Mouse (Mus musculus): ENCODE results near the gene Akap4.

Akap4 gene

DNA sequence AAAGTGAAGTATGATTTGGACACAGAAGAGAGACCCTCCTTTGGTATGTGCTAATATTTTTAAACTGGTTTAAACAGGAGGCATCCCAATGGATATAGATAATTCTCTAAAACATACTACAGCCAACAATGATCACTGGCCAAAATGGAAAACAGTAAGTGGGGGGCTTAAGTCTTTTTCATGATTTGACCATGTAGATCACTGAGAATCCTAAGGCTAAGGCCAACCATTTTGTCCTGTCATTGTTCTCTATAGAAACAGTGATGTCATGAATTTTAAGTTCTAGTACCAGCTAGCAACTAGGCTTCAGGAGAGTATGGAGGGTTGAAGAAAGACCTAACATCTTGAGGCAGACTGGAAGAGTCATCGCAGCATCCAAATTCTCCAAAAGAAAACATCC lies at the start of gene Akap4:
Gene Akap4, plus strand, starts transcription at position 301 of the 400 bp plus-strand sequence.
- no peak for DNase-seq

DNA sequence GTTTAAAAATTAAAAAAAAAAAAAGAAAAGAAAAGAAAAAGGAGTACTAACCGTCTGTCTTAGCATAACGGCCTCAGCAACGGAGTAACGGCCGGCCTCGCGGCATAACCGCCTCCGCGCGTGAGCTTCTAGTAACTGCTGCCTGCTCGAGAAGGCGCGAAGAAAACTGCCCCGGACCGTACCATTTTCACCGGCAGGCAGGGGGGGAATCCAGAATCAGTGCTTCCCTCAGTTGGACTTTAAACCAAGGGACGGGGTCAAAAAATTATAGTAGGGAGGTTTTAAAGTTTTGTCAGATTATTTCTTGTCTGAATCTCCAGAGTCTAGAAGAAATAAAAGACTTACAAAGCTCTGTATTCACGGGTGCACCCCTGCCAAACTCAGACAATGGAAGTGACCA lies 25.8 kb upstream of the Akap4 start, which contains the start of gene Ccnb3:
Gene Ccnb3, minus strand, starts transcription at position 101 of the 400 bp plus-strand sequence.
- DNase-seq = no peak

DNA sequence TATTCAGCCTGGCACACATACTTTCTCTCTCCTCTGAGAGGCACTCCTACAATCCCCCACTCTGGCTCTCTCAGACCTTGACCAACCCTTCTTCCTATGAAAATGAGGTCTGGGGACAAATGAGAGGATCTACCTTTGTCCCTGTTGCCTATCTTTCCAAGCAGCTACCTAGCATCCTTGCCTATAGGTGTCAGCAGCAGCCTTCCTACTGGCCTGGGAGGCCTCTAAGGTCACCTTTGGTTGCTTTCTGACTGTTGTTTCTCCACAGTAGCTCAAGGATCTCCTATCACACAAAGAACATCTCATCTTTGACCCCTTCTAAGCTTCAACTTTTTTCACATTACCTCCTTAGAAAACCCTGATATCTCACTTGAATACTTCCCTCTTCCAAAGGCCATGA lies 10.3 kb upstream of the Akap4 start:
- no peak for DNase-seq

DNA sequence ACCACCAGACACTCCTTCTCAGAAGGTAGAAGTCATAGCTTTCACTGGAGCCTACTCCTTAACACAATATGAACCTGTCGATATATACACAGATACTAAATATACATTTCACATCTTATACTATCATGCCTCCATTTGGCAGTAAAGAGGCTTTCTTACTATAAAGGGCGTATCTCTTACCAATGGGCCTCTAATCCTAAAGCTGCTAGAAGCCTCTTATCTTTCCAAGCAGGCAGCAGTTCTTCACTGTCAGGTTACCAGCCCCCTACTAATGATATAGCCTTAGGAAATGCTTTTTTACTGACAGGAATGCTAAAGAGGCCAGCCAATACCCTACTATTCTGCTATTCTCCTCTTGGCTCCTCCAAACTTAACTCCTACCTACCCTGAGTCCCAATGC lies 9.7 kb upstream of the Akap4 start:
- no peak for DNase-seq

DNA sequence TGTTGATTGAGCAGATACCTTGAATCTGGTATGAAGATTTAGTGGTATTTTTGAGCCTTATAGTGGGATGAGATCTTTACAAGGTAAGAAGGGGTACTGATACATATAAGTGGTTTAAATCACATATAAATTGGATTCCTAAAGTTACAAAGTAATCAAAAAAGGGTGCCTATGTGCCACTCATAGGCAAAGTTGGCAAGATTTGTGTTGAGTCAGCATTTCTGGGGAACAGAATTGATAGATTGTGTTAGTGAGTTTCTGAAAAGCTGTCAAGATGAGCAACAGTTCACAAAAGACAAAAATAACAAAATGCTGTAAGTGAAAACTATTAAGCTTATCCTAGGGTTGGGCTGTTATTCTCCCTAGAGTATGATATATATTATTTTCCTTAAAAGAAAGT lies 3.2 kb upstream of the Akap4 start:
- DNase-seq = no peak

- DNase-seq = no peak
Measured at GRCm38 (mm10) chrX:7068002-7068401, 683 bp downstream of the Akap4 start.

- no peak for DNase-seq
Measured at GRCm38 (mm10) chrX:7079820-7080429, 12.6 kb downstream of the Akap4 start.

GRCm38 (mm10) chrX:7085878-7086277 lies 18.6 kb downstream of the Akap4 start:
- DNase-seq = no peak

DNA sequence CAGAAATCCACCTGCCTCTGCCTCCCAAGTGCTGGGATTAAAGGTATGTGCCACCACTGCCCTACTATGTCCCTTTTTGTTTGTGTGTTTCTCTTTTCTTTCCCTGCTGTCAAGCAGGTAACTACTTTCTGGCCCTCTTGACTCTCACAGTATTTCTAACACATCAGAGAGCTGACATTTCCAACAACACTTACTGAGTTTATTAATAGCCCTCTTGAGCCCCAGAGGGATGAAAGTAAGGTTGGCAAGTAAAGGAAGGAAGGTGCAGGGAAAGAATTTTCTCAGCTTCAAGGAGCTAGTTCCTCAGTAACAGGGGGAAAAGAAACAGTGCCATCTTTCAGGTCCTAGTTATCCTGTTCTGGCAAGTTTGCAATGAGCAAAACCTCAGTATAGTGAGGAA lies 23.0 kb downstream of the Akap4 start:
- DNase-seq = no peak

GRCm38 (mm10) chrX:7102280-7102679 lies 35.0 kb downstream of the Akap4 start:
- no peak for DNase-seq

- DNase-seq = no peak
Measured at GRCm38 (mm10) chrX:7114885-7115284, 47.6 kb downstream of the Akap4 start.

GRCm38 (mm10) chrX:7121618-7122280 lies 54.4 kb downstream of the Akap4 start:
- no peak for DNase-seq
